Mouse (Mus musculus) left cerebral cortex, postnatal 4 days (tissue): ENCODE results near the gene Msx2. TPM values are rescaled to one million over a fixed set of nuclear protein-coding genes. Genes with fewer than 3 reads are reported as not detected.

Experiments
- DNase-seq: peaks from one replicate; pipeline ENCODE4 v3.0.0-alpha.2; 2022
- intact Hi-C: fragments of 180-260 bp; cut with DNase I; formaldehyde crosslinking; loops from one replicate; pipeline ENCODE4 v1.15.1; 2025
- total RNA-seq, 2 experiments: library from RNA; stranded (reverse); gene quantifications; 2 replicates each; pipeline ENCODE4 v1.2.3; 2021

Msx2 gene
- total RNA-seq, 2 experiments from 2014 or later = 0.60 to 0.74 TPM

GRCm38 (mm10) chr13:53420741-53421140 lies 52.1 kb downstream of the Msx2 start:
- intact Hi-C loops = no loop called here
- no peak for DNase-seq

GRCm38 (mm10) chr13:53419681-53420080 lies 53.2 kb downstream of the Msx2 start:
- no peak for DNase-seq
- intact Hi-C loops = no loop called here

- DNase-seq = no peak
- intact Hi-C loops = no loop called here
Measured at GRCm38 (mm10) chr13:53417701-53418100, 55.2 kb downstream of the Msx2 start.

Other genes starting within 250 kb of the Msx2 start
- gene Ror2, start 186.9 kb downstream of the Msx2 start, total RNA-seq = 1 to 10 TPM; 4.4 to 5.4 TPM
- 10 to 100 TPM; 23.4 to 26.0 TPM for gene Sptlc1, start 95.7 kb downstream of the Msx2 start, total RNA-seq